Mouse (Mus musculus): ENCODE data around the gene Mdga1. TPM values are rescaled to one million over a fixed set of nuclear protein-coding genes. Genes with fewer than 3 reads are reported as not detected.

The Mdga1 gene
- polyA plus RNA-seq (2012; rRNA removed) = 4.1 and 4.7 TPM in 2 replicates

DNA sequence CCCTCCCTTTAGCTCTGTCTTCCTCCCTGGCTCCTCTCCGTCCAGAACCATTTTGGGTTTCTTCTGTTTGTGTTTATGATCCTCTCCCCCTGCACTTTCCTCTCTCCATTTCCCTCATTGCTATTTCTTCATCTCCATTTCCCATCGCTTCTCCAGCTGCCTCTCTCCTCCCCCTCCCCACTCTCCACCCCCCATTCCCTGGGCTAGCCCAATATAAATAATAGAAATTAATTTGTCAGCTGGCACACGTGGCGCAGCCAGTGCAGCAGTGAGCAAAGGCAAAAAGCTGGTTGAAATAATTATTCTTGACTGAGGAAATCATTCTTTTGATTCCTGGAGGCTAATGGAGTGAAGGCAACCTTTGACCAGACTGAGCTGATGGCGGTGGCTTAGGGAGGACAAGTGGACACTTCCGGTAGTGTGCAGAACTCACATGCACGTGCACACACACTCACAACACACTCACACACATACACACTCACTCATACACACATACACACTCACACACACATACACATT is at the start of gene Mdga1:
Mdga1 (minus strand) TSS at position 51 of the 519 bp plus-strand sequence.

DNA sequence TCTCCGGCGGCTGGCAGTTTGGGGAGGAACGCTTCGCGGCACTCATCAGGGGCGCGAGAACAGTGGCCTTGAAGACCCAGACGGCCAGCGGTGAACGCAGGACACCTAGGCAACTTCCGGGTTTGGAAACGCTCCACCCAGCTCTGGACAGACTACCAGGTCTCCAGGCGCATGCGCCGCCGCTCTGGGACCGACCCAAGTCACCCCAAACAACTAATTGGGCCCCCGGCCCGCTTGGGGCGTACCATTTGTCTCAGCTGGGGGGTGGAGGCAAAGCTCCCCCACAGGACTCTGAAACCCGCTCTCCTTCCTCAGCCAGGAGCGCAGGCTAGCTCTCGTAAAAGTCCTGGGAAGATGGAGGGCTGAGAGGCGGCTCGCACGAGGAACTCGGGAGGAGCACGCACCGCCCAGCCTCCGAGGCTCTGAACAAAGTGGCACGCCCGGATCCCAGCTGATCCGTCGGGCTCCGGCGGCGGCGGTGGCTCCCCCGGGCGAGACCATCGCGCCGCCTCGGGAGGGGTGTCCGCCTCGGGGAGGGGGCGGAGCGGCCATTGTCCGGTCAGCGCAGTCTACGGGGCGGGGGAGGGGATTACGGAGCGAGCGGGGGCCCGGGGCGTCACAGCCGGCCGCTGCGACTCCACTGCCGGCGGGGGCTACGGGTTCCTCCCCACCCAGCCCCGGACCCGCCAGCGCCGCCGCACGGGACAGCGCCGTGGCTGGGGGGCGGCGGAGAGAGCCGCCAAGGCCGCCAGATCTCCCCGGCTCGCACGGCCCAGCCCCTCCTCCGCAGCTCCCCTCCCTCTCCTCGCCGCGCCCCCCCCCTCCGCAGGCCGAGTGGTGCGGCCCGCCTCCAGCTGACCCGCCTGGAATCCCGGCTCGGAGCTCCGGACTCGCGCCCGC is 34.6 kb upstream of the Mdga1 start, which contains the start of gene Zfand3:
Zfand3 (plus strand) TSS at position 531 of the 900 bp plus-strand sequence.

Other genes with a start within 250 kb of the Mdga1 start
- 23.7 and 29.3 TPM in 2 replicates for gene Zfand3, start 34.6 kb upstream of the Mdga1 start, polyA plus RNA-seq (2012; rRNA removed)